Mouse (Mus musculus): ENCODE results near the gene Pnpo. TPM values are rescaled to one million over a fixed set of nuclear protein-coding genes. Genes with fewer than 3 reads are reported as not detected.

Gene Pnpo
- 16.3 TPM for polyA plus RNA-seq (2014; fragmentation: Illumina TruSeq; extraction: RNeasy Lipid Tissue Mini Kit (QIAGEN cat#74804); ENCODE audit: low read depth, low replicate concordance)

GRCm38 (mm10) chr11:96943746-96944304, at the start of gene Pnpo:
Gene Pnpo, minus strand, starts transcription at chr11:96943986.

GRCm38 (mm10) chr11:96982859-96983258, 39.1 kb upstream of the Pnpo start, which contains the start of gene Sp2:
Gene Sp2, minus strand, starts transcription at chr11:96982959.

DNA sequence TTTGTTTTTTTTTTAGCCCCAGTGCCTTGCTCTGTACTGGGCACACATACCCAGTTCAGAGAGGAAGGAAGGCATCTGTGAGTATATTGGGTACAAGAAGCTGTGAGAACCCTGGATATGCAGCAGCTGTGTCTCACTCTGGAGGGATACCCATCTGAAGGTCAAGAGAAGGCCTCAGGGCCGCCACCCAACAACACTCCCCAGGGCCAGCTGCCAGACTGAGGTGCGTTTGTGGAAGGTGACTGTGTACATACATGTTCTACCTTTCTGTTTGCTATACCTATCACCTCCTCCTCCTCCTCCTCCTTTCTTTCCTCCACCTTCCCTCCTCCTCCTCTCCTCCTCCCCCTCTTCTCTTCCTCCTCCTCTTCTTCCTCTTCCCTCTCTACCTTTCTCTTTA, 15.7 kb downstream of the Pnpo start, which contains the start of gene Prr15l:
Prr15l (plus strand) TSS at position 17 of the 400 bp plus-strand sequence.

GRCm38 (mm10) chr11:96916044-96916884, 27.5 kb downstream of the Pnpo start, which contains the start of gene Cdk5rap3:
Gene Cdk5rap3, minus strand, starts transcription at chr11:96916496.

Other genes with a start within 250 kb of the Pnpo start
- gene Snx11, start 166.4 kb downstream of the Pnpo start, polyA plus RNA-seq (2014; fragmentation: Illumina TruSeq; extraction: RNeasy Lipid Tissue Mini Kit (QIAGEN cat#74804); ENCODE audit: low read depth, low replicate concordance) = 2.3 TPM
- 83.3 TPM for gene Cbx1, start 154.9 kb downstream of the Pnpo start, polyA plus RNA-seq (2014; fragmentation: Illumina TruSeq; extraction: RNeasy Lipid Tissue Mini Kit (QIAGEN cat#74804); ENCODE audit: low read depth, low replicate concordance)
- gene Nfe2l1, start 114.0 kb downstream of the Pnpo start, polyA plus RNA-seq (2014; fragmentation: Illumina TruSeq; extraction: RNeasy Lipid Tissue Mini Kit (QIAGEN cat#74804); ENCODE audit: low read depth, low replicate concordance) = 45.5 TPM
- 14.4 TPM for gene Copz2, start 94.1 kb downstream of the Pnpo start, polyA plus RNA-seq (2014; fragmentation: Illumina TruSeq; extraction: RNeasy Lipid Tissue Mini Kit (QIAGEN cat#74804); ENCODE audit: low read depth, low replicate concordance)
- 22.7 TPM for gene Cdk5rap3, start 27.5 kb downstream of the Pnpo start, polyA plus RNA-seq (2014; fragmentation: Illumina TruSeq; extraction: RNeasy Lipid Tissue Mini Kit (QIAGEN cat#74804); ENCODE audit: low read depth, low replicate concordance)
- gene Prr15l, start 15.9 kb downstream of the Pnpo start, polyA plus RNA-seq (2014; fragmentation: Illumina TruSeq; extraction: RNeasy Lipid Tissue Mini Kit (QIAGEN cat#74804); ENCODE audit: low read depth, low replicate concordance) = 14.7 TPM
- 2.5 TPM for gene Sp2, start 39.0 kb upstream of the Pnpo start, polyA plus RNA-seq (2014; fragmentation: Illumina TruSeq; extraction: RNeasy Lipid Tissue Mini Kit (QIAGEN cat#74804); ENCODE audit: low read depth, low replicate concordance)
- 0.28 TPM for gene Sp6, start 69.4 kb upstream of the Pnpo start, polyA plus RNA-seq (2014; fragmentation: Illumina TruSeq; extraction: RNeasy Lipid Tissue Mini Kit (QIAGEN cat#74804); ENCODE audit: low read depth, low replicate concordance)
- not detected for gene Scrn2, start 86.0 kb upstream of the Pnpo start, polyA plus RNA-seq (2014; fragmentation: Illumina TruSeq; extraction: RNeasy Lipid Tissue Mini Kit (QIAGEN cat#74804); ENCODE audit: low read depth, low replicate concordance)
- gene Lrrc46, start 97.4 kb upstream of the Pnpo start, polyA plus RNA-seq (2014; fragmentation: Illumina TruSeq; extraction: RNeasy Lipid Tissue Mini Kit (QIAGEN cat#74804); ENCODE audit: low read depth, low replicate concordance) = 0.81 TPM
- 18.1 TPM for gene Mrpl10, start 97.6 kb upstream of the Pnpo start, polyA plus RNA-seq (2014; fragmentation: Illumina TruSeq; extraction: RNeasy Lipid Tissue Mini Kit (QIAGEN cat#74804); ENCODE audit: low read depth, low replicate concordance)
- gene Osbpl7, start 106.6 kb upstream of the Pnpo start, polyA plus RNA-seq (2014; fragmentation: Illumina TruSeq; extraction: RNeasy Lipid Tissue Mini Kit (QIAGEN cat#74804); ENCODE audit: low read depth, low replicate concordance) = not detected
- gene Tbx21, start 171.3 kb upstream of the Pnpo start, polyA plus RNA-seq (2014; fragmentation: Illumina TruSeq; extraction: RNeasy Lipid Tissue Mini Kit (QIAGEN cat#74804); ENCODE audit: low read depth, low replicate concordance) = not detected
- gene Tbkbp1, start 207.5 kb upstream of the Pnpo start, polyA plus RNA-seq (2014; fragmentation: Illumina TruSeq; extraction: RNeasy Lipid Tissue Mini Kit (QIAGEN cat#74804); ENCODE audit: low read depth, low replicate concordance) = 0.16 TPM
- gene Kpnb1, start 243.9 kb upstream of the Pnpo start, polyA plus RNA-seq (2014; fragmentation: Illumina TruSeq; extraction: RNeasy Lipid Tissue Mini Kit (QIAGEN cat#74804); ENCODE audit: low read depth, low replicate concordance) = 79.1 TPM

Data from kidney, adult 10 weeks (tissue).